In the genomic region with DNA sequence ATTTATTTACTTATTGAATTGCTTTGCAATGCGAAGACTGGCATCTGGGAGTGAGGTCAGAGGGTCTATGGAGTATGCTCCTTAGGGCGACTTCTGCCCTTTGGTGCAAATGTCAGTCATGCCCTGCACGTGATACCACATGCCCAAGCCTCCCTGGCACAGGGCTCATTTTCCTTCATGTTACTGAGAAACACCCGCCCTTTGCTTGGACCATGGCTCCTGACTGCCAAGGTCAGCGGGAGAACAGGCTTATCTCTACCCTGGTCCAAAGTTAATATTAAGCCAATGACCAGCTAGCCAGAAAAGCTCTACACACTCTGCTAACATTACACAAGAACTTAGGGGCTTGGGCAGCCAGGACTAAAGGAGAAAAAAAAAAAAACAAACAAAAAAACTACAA, we compare ENCODE assay signal across 15 mouse cellular contexts.
A peak's percentile ranks its signal among the peaks of the same experiment; 100 is the strongest.
DNase-seq lines count a peak whose midpoint lies in the region; ATAC-seq lines count a peak whose summit lies in the region.
"Had no signal": no experiment of that assay in that cellular context is flagged by ENCODE, and none has a peak within 500 bp of the region (broad histone marks: within the 10 kb centered on the region; RNA-seq: fewer than 3 reads in every experiment).

No protein-coding gene starts in this region.

- no peaks in the 10 kb centered on the region for H3K9me3 ChIP-seq in heart, embryonic 13.5 days
- no peaks in the 10 kb centered on the region for H3K9me3 ChIP-seq in kidney, embryonic 15.5 days (replicated peaks)
- no peaks in the 10 kb centered on the region for H3K9me3 ChIP-seq in lung, embryonic 16.5 days (ENCODE audit: control insufficient read depth, low read length)
- H3K9me3 ChIP-seq: G1E; midbrain, embryonic 10.5 days; neural tube, embryonic 13.5 days had no signal

- peak overlapping the region; percentile 72 for H3K27ac ChIP-seq in heart, embryonic 13.5 days (replicated peaks)
- peak overlapping the region; percentile 66 for H3K27ac ChIP-seq in kidney, embryonic 15.5 days
- H3K27ac ChIP-seq in lung, embryonic 16.5 days (ENCODE audit: low read length): peak overlapping the region; percentile 19; the same call in 1 of the 2 replicates
- H3K27ac ChIP-seq: neural tube, embryonic 13.5 days had no signal

- DNase-seq in adrenal gland, adult 2 months: peak; percentile 18
- DNase-seq in adrenal gland, postnatal 25 days: no peak
- DNase-seq in layer of hippocampus, adult 8-10 months (ENCODE audit: low spot score in 2 of 2): no peak
- no peak for DNase-seq in thymus, postnatal 14 days
- DNase-seq in gastrocnemius, adult 18-20 months (ENCODE audit: low spot score): no peak
- DNase-seq: gastrocnemius, postnatal 36 days; layer of hippocampus, postnatal 36 days; spleen, adult 18-20 months had no signal

- peak overlapping the region; percentile 49; the same call in 1 of the 2 replicates for H3K4me2 ChIP-seq in heart, embryonic 13.5 days
- no peak overlapping the region for H3K4me2 ChIP-seq in kidney, embryonic 15.5 days
- H3K4me2 ChIP-seq in lung, embryonic 16.5 days (ENCODE audit: low read depth, low read length): no peak overlapping the region
- H3K4me2 ChIP-seq: neural tube, embryonic 13.5 days had no signal

- H3K9ac ChIP-seq in heart, embryonic 13.5 days: no peak overlapping the region
- no peak overlapping the region for H3K9ac ChIP-seq in kidney, embryonic 15.5 days
- no peak overlapping the region for H3K9ac ChIP-seq in lung, embryonic 16.5 days (ENCODE audit: low read length)
- H3K9ac ChIP-seq: neural tube, embryonic 13.5 days had no signal

- no peak for ATAC-seq in heart, embryonic 13.5 days (ENCODE audit: extremely low read depth, insufficient number of reproducible peaks, low FRiP score, low TSS enrichment)
- no peak for ATAC-seq in kidney, embryonic 15.5 days (replicated peaks; ENCODE audit: low FRiP score)
- ATAC-seq in lung, embryonic 16.5 days (ENCODE audit: low read depth): no peak

- H3K27me3 ChIP-seq in heart, embryonic 13.5 days (replicated peaks): no peaks in the 10 kb centered on the region
- no peaks in the 10 kb centered on the region for H3K27me3 ChIP-seq in kidney, embryonic 15.5 days
- H3K27me3 ChIP-seq in lung, embryonic 16.5 days (ENCODE audit: control insufficient read depth, insufficient read depth, low read depth, low read length): no peaks in the 10 kb centered on the region
- H3K27me3 ChIP-seq: neural tube, embryonic 13.5 days had no signal

- H3K36me3 ChIP-seq in heart, embryonic 13.5 days: peaks cover 74% of the 10 kb centered on the region
- H3K36me3 ChIP-seq in kidney, embryonic 15.5 days: peaks cover 45% of the 10 kb centered on the region
- H3K36me3 ChIP-seq in lung, embryonic 16.5 days (ENCODE audit: control insufficient read depth, insufficient read depth, low read length): peaks cover 10% of the 10 kb centered on the region
- H3K36me3 ChIP-seq: G1E had no signal

- 73% methylated on average over 5 of the region's 5 CpGs for WGBS in heart, embryonic 13.5 days
- 74% methylated on average over 5 of the region's 5 CpGs for WGBS in kidney, embryonic 15.5 days
- WGBS in lung, embryonic 16.5 days: 51% methylated on average over 5 of the region's 5 CpGs

- H3K4me1 ChIP-seq in heart, embryonic 13.5 days: peaks cover 50% of the 10 kb centered on the region
- H3K4me1 ChIP-seq in kidney, embryonic 15.5 days: peaks cover 22% of the 10 kb centered on the region
- peaks cover 11% of the 10 kb centered on the region for H3K4me1 ChIP-seq in lung, embryonic 16.5 days (replicated peaks; ENCODE audit: control insufficient read depth, insufficient read depth, low read length)
- H3K4me1 ChIP-seq: midbrain, embryonic 10.5 days; neural tube, embryonic 13.5 days had no signal

- H3K4me3 ChIP-seq in heart, embryonic 13.5 days: no peak overlapping the region
- H3K4me3 ChIP-seq in kidney, embryonic 15.5 days (replicated peaks): no peak overlapping the region
- H3K4me3 ChIP-seq in lung, embryonic 16.5 days (ENCODE audit: low read length): no peak overlapping the region
- H3K4me3 ChIP-seq: erythroblast, embryonic 14.5 days; midbrain, embryonic 10.5 days; neural tube, embryonic 13.5 days had no signal

Comparison
In these comparisons a context has a peak if more than half of its experiments do, and no peak if none do; other contexts are left out.
1. H3K27ac ChIP-seq: peak in every context shown above with its lines; median percentile 72 in heart, embryonic 13.5 days; 66 in kidney, embryonic 15.5 days; 19 in lung, embryonic 16.5 days.